Mouse (Mus musculus) thymus, postnatal 36 days (tissue): ENCODE results near the gene Pkp1.

ENCODE experiments used
- DNase-seq, 2 experiments: peaks; one replicate each; pipeline ENCODE4 v3.0.0; 2022; ENCODE audit warnings: mixed read lengths in 2 of 2

Pkp1 gene

GRCm38 (mm10) chr1:135918644-135919407, at the start of gene Pkp1:
Gene Pkp1, minus strand, starts transcription at chr1:135919207.
- DNase-seq: no peak

- no peak for DNase-seq
Observed at GRCm38 (mm10) chr1:135967739-135968138, 48.7 kb upstream of the Pkp1 start.

- no peak for DNase-seq
Observed at GRCm38 (mm10) chr1:135964561-135964960, 45.6 kb upstream of the Pkp1 start.

- DNase-seq: peak in 1 of 2 experiments; percentile 10
Observed at GRCm38 (mm10) chr1:135963177-135963576, 44.2 kb upstream of the Pkp1 start.

- no peak for DNase-seq
Observed at GRCm38 (mm10) chr1:135958483-135958882, 39.5 kb upstream of the Pkp1 start.

- DNase-seq: no peak
Observed at GRCm38 (mm10) chr1:135948871-135949270, 29.9 kb upstream of the Pkp1 start.

- no peak for DNase-seq
Observed at GRCm38 (mm10) chr1:135946247-135946646, 27.2 kb upstream of the Pkp1 start.

- peak; percentile 22 to 44 for DNase-seq
Observed at GRCm38 (mm10) chr1:135945711-135946110, 26.7 kb upstream of the Pkp1 start.

GRCm38 (mm10) chr1:135944526-135945259, 25.7 kb upstream of the Pkp1 start:
- peak; percentile 38 to 46 for DNase-seq

GRCm38 (mm10) chr1:135943713-135944112, 24.7 kb upstream of the Pkp1 start:
- DNase-seq: no peak

- no peak for DNase-seq
Observed at GRCm38 (mm10) chr1:135942116-135942515, 23.1 kb upstream of the Pkp1 start.

GRCm38 (mm10) chr1:135941259-135942006, 22.4 kb upstream of the Pkp1 start:
- no peak for DNase-seq

- DNase-seq: no peak
Observed at GRCm38 (mm10) chr1:135936091-135936490, 17.1 kb upstream of the Pkp1 start.

- no peak for DNase-seq
Observed at GRCm38 (mm10) chr1:135933704-135934293, 14.8 kb upstream of the Pkp1 start.

- no peak for DNase-seq
Observed at GRCm38 (mm10) chr1:135929876-135930275, 10.9 kb upstream of the Pkp1 start.

GRCm38 (mm10) chr1:135925848-135926247, 6.8 kb upstream of the Pkp1 start:
- no peak for DNase-seq

GRCm38 (mm10) chr1:135924377-135924994, 5.5 kb upstream of the Pkp1 start:
- DNase-seq: no peak

GRCm38 (mm10) chr1:135923229-135923628, 4.2 kb upstream of the Pkp1 start:
- DNase-seq: no peak

- DNase-seq: no peak
Observed at GRCm38 (mm10) chr1:135917206-135917605, 1.8 kb downstream of the Pkp1 start.

GRCm38 (mm10) chr1:135916486-135917058, 2.4 kb downstream of the Pkp1 start:
- DNase-seq: no peak

GRCm38 (mm10) chr1:135913657-135914056, 5.3 kb downstream of the Pkp1 start:
- no peak for DNase-seq

- DNase-seq: no peak
Observed at GRCm38 (mm10) chr1:135909381-135909780, 9.6 kb downstream of the Pkp1 start.
